Mouse (Mus musculus) mouse trophoblast stem cell (cell line): ENCODE measurements around the gene Vat1.
"Not testable (repeated sequence)": the region's sequence is repeated elsewhere in the genome, so short reads cannot be mapped to it uniquely, and the experiment has no call there.

Experiments used
- in situ Hi-C, 2 experiments: fragments of 300-500 bp; cut with MseI, MboI; formaldehyde crosslinking; loops; 2 replicates in 1 of 2; 3 replicates in 1 of 2; pipeline ENCODE4 v1.15.1; 2025

Gene Vat1

GRCm38 (mm10) chr11:101465101-101465868 is 745 bp downstream of the Vat1 start:
- in situ Hi-C loops, result no loop called here

- in situ Hi-C loops, result no loop called here
Measured at GRCm38 (mm10) chr11:101464211-101465100, 1.6 kb downstream of the Vat1 start, which contains the start of gene Rnd2. TSS of gene Rnd2 (plus strand) at chr11:101464999.

- in situ Hi-C loops, result no loop called here
Measured at GRCm38 (mm10) chr11:101462583-101463440, 3.2 kb downstream of the Vat1 start.

- in situ Hi-C loops, result no loop called here
Measured at GRCm38 (mm10) chr11:101462141-101462540, 3.9 kb downstream of the Vat1 start.

GRCm38 (mm10) chr11:101460321-101460720 is 5.7 kb downstream of the Vat1 start:
- in situ Hi-C loops, result no loop called here

- in situ Hi-C loops, result no loop called here
Measured at GRCm38 (mm10) chr11:101459716-101460115, 6.3 kb downstream of the Vat1 start.

GRCm38 (mm10) chr11:101458217-101458616 is 7.8 kb downstream of the Vat1 start:
- in situ Hi-C loops, result no loop called here

GRCm38 (mm10) chr11:101457631-101458030 is 8.4 kb downstream of the Vat1 start:
- in situ Hi-C loops, result no loop called here

GRCm38 (mm10) chr11:101455627-101456026 is 10.4 kb downstream of the Vat1 start:
- in situ Hi-C loops, result no loop called here

GRCm38 (mm10) chr11:101454702-101455101 is 11.3 kb downstream of the Vat1 start:
- in situ Hi-C loops, result no loop called here

- in situ Hi-C loops, result no loop called here
Measured at GRCm38 (mm10) chr11:101452093-101452774, 13.8 kb downstream of the Vat1 start.

GRCm38 (mm10) chr11:101451536-101451935 is 14.5 kb downstream of the Vat1 start:
- in situ Hi-C loops, result no loop called here

- in situ Hi-C loops, result no loop called here
Measured at GRCm38 (mm10) chr11:101450394-101450793, 15.6 kb downstream of the Vat1 start.

GRCm38 (mm10) chr11:101449596-101449995 is 16.4 kb downstream of the Vat1 start:
- in situ Hi-C loops, result not testable (repeated sequence)

- in situ Hi-C loops, result no loop called here
Measured at GRCm38 (mm10) chr11:101448899-101449298, 17.1 kb downstream of the Vat1 start.

GRCm38 (mm10) chr11:101448274-101448746 is 17.7 kb downstream of the Vat1 start, which contains the start of gene Ifi35:
TSS of gene Ifi35 (plus strand) at chr11:101448407.
- in situ Hi-C loops, result no loop called here

- in situ Hi-C loops, result no loop called here
Measured at GRCm38 (mm10) chr11:101447786-101448185, 18.2 kb downstream of the Vat1 start.

GRCm38 (mm10) chr11:101446860-101447259 is 19.2 kb downstream of the Vat1 start:
- in situ Hi-C loops, result not testable (repeated sequence)

- in situ Hi-C loops, result no loop called here
Measured at GRCm38 (mm10) chr11:101446319-101446718, 19.7 kb downstream of the Vat1 start.

GRCm38 (mm10) chr11:101442760-101443159 is 23.3 kb downstream of the Vat1 start:
- in situ Hi-C loops, result no loop called here
